Mouse (Mus musculus): ENCODE measurements around the gene Cluh. TPM values are rescaled to one million over a fixed set of nuclear protein-coding genes. Genes with fewer than 3 reads are reported as not detected.

Cluh gene
- polyA plus RNA-seq (2014; fragmentation: Illumina TruSeq; extraction: RNeasy Lipid Tissue Mini Kit (QIAGEN cat#74804); ENCODE audit: low read depth, low replicate concordance): 13.1 TPM

DNA sequence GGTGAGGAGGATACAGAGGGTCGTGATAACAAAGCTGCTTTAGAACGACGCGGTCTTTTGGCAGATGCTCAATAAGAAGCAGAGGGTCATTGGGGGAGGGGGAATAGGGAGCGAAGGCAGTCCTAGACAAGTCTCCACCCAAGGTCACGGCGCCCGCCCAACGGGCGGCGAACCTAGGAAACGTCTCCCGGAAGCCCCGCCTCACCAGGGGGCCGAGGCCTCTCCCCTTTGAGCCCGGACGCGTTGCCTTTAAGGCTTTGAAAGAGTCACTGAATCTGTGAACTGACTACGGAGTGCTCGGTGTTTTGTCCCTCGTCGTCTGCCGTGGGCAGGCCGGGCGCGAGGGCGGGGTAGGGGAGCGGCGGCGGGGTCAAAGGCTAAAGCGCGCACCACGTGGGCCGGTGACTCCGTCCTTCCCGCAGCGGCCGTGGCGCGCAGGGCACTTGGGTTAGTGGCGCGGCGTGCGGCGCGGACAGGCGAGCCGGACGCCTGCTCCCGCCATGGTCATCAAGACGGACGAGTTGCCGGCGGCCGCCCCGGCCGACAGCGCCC is at the start of gene Cluh:
Gene Cluh, plus strand, starts transcription at position 401 of the 552 bp plus-strand sequence.

DNA sequence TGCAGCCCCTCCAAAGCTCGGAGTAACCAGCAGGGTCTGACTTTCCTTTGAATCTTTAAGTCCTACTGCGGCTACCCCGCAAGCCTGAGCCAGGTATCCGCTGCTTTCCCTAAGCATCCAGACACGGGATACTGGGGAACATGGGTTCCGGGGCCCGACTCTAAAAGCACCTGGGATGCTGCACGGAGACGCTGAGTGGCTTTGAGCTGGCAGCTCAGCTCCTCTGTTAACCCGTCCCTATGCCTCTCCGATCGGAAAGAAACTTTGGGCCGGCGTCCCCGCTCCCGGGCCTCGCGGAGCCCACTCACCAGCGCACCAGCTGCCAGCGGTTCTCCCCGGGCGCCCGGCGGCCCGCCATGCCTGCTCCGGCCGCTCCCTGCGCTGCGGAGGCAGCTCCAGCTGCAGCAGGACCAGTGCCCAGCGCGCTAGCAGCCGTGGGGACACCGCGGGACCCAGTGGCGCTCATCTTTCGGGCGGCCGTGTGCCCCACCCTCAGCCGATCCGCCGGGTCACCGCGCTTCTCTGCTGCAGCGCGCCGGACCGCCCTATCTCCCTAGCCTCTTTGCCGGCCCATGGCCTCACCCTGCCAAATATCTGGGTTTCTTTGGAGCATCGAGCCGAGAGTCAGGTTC is 38.6 kb upstream of the Cluh start, which contains the start of gene Rap1gap2:
Gene Rap1gap2, minus strand, starts transcription at position 371 of the 632 bp plus-strand sequence.

DNA sequence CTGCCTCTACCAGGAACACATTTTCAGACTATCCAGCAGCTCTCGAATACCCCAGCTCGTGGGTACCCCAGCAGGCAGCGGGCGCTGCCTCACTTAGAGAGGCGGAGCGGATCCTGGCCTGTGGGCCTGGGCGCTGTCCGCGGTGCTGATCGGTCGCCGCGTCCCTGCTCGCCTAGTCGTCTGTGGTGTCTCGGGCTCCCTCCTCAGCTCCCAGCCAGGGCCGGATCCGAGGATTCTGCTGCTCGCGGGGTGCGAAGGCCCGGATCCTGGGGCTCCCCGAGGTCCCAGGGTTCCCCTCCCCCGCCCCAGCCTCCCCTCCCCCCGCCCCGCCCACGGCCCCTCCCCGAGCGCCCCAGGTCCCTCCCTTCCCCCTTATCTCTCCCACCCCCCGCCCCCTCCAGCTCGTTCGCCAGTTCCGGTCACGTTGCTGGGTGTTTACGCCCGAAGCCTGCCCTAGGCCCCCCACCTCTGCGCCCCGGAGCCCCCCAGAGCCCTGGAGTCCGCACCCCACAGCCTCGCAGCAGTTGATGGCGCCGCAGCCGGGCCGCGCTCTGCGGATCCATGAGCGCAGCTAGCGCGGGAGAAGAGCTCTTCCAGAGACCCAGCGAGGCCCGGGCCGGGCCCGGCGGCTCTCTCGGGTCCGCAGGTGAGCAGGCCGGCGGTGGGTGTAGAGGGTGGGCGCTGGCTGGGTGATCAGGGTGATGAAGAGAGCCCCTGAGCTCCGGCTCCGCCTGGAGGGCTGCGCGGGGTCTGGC is 29.9 kb upstream of the Cluh start, which contains the start of gene Ccdc92b:
Gene Ccdc92b, plus strand, starts transcription at position 405 of the 755 bp plus-strand sequence.

Other genes with a start within 250 kb of the Cluh start
- gene Rap1gap2, start 38.6 kb upstream of the Cluh start, polyA plus RNA-seq (2014; fragmentation: Illumina TruSeq; extraction: RNeasy Lipid Tissue Mini Kit (QIAGEN cat#74804); ENCODE audit: low read depth, low replicate concordance): 0.08 TPM
- gene Ccdc92b, start 29.9 kb upstream of the Cluh start, polyA plus RNA-seq (2014; fragmentation: Illumina TruSeq; extraction: RNeasy Lipid Tissue Mini Kit (QIAGEN cat#74804); ENCODE audit: low read depth, low replicate concordance): not detected
- gene Pafah1b1, start 75.2 kb downstream of the Cluh start, polyA plus RNA-seq (2014; fragmentation: Illumina TruSeq; extraction: RNeasy Lipid Tissue Mini Kit (QIAGEN cat#74804); ENCODE audit: low read depth, low replicate concordance): 162 TPM
- 13.4 TPM for gene Mettl16, start 121.3 kb downstream of the Cluh start, polyA plus RNA-seq (2014; fragmentation: Illumina TruSeq; extraction: RNeasy Lipid Tissue Mini Kit (QIAGEN cat#74804); ENCODE audit: low read depth, low replicate concordance)
- gene Mnt, start 181.4 kb downstream of the Cluh start, polyA plus RNA-seq (2014; fragmentation: Illumina TruSeq; extraction: RNeasy Lipid Tissue Mini Kit (QIAGEN cat#74804); ENCODE audit: low read depth, low replicate concordance): 1.2 TPM
- 0.50 TPM for gene Sgsm2, start 247.6 kb downstream of the Cluh start, polyA plus RNA-seq (2014; fragmentation: Illumina TruSeq; extraction: RNeasy Lipid Tissue Mini Kit (QIAGEN cat#74804); ENCODE audit: low read depth, low replicate concordance)
- 11.1 TPM for gene Tsr1, start 248.6 kb downstream of the Cluh start, polyA plus RNA-seq (2014; fragmentation: Illumina TruSeq; extraction: RNeasy Lipid Tissue Mini Kit (QIAGEN cat#74804); ENCODE audit: low read depth, low replicate concordance)

Data from liver, adult 10 weeks (tissue).